Mouse (Mus musculus) c-Kit-negative CD71-positive TER-119-positive erythroid progenitor cells, embryonic 14.5 days (primary cell): Measurements from ENCODE around the gene Defb26.

ENCODE experiments used
- DNase-seq: peaks from one replicate; pipeline ENCODE4 v3.0.0-alpha.2; 2013; ENCODE audit warnings: low read depth, low spot score

Gene Defb26

GRCm38 (mm10) chr2:152511592-152511991, at the start of gene Defb26:
Gene Defb26 (minus strand): TSS chr2:152511692.
- DNase-seq = no peak

GRCm38 (mm10) chr2:152556655-152557054, 45.2 kb upstream of the Defb26 start:
- no peak for DNase-seq

GRCm38 (mm10) chr2:152553774-152554423, 42.4 kb upstream of the Defb26 start:
- no peak for DNase-seq

GRCm38 (mm10) chr2:152548124-152548523, 36.6 kb upstream of the Defb26 start:
- no peak for DNase-seq

- DNase-seq = no peak
These were observed 33.2 kb upstream of the Defb26 start for GRCm38 (mm10) chr2:152544691-152545090.

DNA sequence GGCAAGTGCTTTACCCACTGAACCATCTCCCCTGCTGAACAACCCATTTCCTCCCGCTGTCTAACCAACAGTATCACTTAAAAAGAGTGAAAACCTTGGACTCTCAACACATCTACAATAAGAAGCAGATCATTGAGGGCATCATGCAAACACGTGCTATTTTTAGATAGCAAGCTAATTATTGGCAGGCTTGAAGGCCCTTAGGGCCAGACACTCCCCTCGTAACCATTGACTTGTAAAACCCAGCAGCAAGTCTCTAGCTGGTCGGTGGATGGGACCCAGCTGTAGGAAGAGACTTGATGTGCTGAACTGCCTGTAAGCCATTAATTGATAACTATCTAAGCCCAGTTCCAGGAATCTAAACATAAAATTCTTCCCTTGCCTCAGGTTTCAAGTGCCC, 32.0 kb upstream of the Defb26 start:
- DNase-seq = no peak

DNA sequence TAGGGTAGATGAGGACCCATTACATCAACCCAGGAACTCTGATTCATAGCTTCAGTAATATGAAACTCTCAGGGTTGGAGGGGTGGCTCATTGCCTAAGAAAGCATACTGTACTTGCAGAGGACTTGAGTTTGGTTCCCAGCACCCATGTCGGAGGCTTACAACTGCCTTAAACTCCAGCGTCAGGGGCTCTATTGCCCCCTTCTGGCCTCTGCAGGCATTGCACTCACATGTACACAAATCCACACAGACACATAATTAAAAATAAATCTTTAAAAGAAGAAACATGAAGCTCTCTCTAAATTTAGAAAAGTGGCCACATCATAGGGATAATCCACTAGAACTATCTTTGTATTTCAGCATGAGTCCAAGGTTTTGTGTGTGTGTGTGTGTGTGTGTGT, 31.4 kb upstream of the Defb26 start:
- no peak for DNase-seq

GRCm38 (mm10) chr2:152541979-152542378, 30.5 kb upstream of the Defb26 start:
- DNase-seq = no peak

DNA sequence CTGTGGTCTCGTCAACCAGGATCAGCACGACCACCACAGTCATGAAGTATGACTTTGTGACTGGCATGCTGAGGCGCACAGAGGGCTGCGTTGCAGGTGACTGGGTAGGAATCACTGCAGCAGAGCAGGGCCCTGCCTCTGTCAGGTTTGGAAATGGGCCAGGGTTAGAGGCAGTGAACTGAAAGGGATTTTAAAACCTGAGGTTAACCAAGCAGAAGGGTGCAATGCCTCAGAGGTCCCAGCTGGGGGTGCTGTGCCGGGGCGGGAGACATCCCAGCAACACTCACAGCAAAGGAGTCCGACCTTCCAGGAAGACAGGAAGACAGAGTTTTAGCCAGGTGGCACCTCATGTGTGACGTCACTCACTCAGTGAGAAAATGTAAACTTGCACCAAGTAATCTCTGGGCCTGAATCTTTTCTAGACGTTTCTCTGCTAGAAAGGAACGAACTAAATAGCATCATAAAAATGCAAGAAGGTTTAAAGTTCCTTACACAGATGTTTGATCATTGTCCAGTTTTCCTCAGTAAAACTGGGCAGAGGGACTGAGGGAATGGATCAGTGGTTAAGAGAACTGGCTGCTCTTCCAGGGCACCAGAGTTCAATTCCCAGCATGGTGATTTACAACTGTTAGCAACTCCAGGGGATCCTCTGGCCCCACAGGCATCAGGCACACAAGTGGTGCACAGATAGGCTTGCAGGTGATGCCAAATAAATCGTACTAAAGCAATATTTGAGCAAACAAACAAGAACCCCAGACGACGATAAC, 28.6 kb upstream of the Defb26 start, which contains the start of gene Defb29:
TSS of gene Defb29 (minus strand) at position 155 of the 767 bp plus-strand sequence.
- no peak for DNase-seq

DNA sequence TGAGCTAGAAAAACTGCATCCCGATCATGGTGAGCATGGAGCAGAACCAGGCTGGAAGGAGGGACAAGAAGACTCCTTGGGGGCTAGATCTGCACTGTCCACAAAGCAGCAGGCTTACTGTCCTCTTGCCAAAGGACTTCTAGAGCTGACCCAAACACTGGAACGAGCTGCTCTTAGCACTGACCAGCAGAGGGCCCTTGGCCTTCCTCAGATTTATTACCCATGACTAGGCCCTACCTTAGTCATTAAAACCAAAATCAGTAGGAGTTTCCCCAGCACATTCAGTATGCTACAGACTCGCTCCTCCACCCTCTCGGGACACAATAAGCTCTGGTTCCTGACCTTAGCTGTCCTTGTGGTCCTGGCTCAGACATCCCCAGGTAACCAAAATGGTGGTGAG, 6.5 kb upstream of the Defb26 start, which contains the start of gene Defb28:
TSS of gene Defb28 (plus strand) at position 275 of the 400 bp plus-strand sequence.
- no peak for DNase-seq

DNA sequence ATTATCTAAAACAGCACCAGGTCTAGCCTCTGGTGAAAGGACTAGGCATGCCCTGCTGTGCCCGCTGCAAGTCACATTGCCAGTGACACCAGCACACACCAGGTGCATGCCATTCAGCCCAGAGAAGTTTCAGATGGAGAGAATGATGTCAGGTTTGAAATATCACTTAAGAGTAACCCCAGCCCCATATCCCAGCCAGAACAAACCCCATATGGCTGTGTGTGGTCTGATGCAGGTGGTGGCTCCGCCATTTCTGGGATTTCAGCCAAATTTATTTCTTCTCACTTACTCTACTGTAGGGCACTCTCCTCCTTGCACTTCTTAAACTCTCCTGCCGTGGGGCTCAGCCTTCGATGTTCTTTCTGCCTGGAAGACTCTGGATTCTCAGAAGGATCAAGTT, 4.6 kb upstream of the Defb26 start:
- no peak for DNase-seq

DNA sequence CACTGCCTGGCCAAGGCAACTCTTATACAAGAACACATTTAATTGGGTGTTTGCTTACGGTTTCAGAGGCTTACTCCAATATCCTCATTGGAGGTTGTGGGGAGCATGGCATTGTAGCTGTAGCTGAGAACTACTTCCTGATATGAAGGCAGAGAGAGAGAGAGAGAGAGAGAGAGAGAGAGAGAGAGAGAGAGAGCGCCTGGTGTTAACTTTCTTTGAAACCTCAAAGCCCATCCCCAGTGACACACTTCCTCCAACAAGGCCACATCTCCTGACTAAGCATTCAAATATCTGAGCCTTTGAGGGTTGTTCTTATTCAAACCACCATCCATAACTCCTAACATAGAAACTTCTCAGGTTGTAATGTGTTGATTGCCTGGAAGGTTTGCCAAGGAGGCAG, 7.5 kb downstream of the Defb26 start:
- no peak for DNase-seq

GRCm38 (mm10) chr2:152500863-152501229, 10.6 kb downstream of the Defb26 start:
- DNase-seq = no peak

DNA sequence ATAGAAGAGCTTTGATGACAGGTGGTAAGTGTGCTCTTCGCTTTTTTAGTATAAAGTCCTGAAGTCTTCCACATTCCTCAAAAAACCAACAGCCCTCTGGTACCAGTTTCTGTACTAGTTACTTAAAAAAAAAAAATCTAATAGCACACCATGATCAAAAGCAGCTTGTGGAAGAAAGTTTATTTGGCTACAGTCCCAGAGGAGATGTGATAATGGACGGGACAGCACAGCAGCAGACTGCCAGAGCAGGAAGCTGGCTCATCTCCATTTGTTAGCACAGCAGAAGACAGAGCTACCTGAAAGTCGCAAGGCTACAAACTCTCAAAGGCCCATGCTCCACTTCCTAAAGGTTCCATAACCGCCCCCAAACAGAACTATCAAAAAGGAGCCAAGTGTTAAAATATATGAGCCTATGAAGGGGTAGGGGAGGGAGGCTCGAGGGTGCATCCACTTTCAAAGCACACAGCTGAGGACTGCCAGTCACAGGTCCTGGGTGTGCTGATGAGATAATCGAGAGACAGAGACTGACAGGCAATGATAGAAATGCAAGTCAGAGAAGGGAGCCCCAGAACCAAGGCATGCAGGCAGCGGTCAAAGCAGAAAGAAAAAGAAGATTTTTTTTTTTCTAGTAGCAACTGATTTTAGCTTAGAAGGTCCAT, 11.2 kb downstream of the Defb26 start:
- DNase-seq = no peak

DNA sequence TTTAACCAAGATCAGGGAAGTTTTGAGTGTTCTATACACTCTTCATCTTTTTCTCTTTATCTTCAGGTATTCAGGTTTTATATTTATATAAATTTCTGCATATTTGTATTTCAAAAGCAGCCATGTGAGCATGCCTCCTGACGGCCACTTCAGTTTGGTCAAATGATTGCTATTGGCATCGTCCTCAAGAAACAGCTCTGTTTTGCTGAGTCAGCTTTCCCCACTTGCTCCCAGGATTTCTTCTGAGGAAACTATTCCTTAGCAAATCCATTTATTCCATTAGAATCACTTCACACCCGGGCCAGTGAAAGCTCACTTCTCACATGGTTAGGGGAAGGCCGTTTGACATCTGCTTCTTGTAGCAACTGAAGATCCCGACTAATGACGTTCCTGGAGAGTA, 13.5 kb downstream of the Defb26 start:
- no peak for DNase-seq

DNA sequence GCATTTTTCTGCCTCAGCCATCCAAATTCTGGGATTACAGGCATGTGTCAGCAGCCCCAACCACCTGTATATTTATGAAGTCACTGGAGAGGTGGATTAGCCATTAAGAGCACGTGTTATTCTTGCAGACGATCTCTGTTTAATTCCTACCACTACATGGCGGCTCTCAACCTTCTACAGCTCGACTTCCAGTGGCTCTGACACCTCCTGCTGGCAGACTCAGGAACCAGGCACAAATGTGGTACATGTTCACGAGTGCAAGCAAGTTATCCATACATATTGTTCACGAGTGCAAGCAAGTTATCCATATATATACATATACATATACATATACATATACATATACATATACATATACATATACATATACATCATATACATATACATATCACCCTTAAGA, 18.3 kb downstream of the Defb26 start:
- DNase-seq = no peak

DNA sequence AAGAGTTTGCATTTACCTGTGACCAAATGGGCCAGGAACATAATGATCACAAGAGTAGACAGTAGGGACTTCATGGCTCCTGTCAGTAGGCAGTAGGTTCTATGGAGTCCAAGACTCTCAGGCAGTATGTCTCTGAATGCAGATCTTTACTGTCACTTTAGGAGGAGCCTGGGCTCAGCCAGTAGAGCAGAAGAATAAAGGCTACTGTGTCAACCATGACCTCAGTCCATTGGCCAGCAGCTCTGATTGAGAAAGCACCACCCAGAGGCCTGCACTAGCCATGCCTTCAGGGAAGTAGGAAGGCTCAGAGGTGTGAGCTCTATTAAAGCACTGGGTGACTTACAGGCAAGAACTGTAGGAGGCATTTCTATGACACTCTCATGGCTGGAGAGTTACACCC, 21.5 kb downstream of the Defb26 start, which contains the start of gene Defb22:
TSS of gene Defb22 (minus strand) at position 101 of the 400 bp plus-strand sequence.
- DNase-seq = no peak

DNA sequence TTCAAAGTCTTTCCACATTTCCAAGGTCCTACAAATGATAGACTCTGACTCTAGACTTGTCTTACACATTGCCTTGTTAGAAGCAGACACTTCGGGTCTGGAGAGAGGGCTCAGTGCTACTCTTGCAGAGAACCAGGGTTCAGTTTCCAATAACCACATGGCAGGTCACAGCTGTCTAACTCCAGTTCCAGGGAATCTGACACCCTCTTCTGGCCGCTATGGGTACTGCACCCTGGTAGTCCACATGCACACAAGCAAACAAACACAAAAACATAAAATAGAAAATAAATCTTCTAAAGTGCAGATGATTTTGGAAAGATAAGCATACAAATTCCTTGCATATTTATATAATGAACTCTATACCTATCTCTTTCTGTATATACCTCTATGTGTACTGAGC, 24.5 kb downstream of the Defb26 start:
- peak; percentile 6 for DNase-seq

DNA sequence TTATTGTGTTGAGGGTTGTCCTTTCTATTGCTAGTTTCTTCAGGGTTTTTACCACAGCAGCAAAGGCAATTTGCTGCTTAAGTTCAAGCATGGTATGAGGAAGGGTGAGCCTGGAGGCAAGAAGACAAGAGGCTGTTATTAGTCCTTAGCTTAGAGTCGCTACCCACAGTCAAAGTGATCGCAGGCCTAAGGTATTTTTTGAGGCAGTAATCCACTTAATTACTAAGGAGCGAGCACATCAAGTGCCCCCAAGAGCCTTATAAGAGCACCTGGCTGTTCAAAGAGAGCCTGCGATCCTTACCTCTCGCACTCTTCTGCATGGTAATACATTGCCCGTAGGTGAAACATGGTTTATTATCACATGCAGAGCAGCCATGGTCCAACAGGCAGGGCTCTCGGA, 29.8 kb downstream of the Defb26 start:
- DNase-seq = no peak

DNA sequence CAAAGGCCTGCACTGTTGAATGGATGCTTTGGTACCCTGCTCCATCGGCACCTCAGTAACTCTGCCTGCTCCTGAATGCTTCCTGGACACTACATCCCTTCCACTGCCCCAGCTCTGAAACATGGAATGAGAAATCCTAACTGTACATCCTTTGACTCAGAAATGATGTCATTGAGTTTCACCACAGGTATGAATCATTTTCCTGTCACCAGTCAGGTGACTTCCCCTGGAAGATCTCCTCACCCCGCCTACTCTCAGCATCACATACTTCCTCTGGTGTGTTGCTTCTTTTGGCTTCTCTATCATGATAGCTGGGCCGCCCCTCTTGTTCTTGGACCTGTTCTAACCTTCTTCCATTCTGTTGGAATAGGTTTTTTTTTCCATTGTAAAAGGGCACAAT, 30.6 kb downstream of the Defb26 start:
- DNase-seq = no peak

DNA sequence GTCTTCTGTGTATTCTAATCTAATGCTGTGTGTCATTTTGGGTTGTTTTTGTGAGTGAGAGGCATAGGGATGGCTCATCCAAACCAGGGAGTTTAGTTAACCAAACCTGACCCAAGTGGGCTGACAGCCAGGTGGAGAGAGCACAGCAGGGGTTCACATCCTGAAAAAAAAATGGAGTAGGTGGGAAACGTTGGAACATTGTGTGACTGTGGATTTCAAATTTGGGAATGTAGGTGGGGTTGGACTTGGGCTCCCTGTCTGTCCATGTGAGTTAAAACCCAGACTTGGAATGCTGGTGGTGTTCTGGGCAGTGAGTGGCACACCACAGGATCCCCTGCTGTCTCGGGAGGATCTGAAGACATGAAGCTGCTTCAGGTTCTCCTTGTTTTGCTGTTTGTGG, 34.7 kb downstream of the Defb26 start, which contains the start of gene Defb20:
TSS of gene Defb20 (plus strand) at position 301 of the 400 bp plus-strand sequence.
- DNase-seq = no peak

GRCm38 (mm10) chr2:152472434-152472833, 39.1 kb downstream of the Defb26 start:
- DNase-seq = no peak
